Mouse (Mus musculus) CH12.LX (cell line): ENCODE results near the gene Trp53rka. TPM values are rescaled to one million over a fixed set of nuclear protein-coding genes. Genes with fewer than 3 reads are reported as not detected.
A peak's percentile ranks its signal among the peaks of the same experiment; 100 is the strongest.

ENCODE experiments used
- DNase-seq: peaks from one replicate; pipeline ENCODE4 v3.0.0-alpha.2; 2013; ENCODE audit errors: extremely low read depth
- H3K27ac ChIP-seq: 2 replicates; pipeline ENCODE4 v1.5.1; 2012; ENCODE audit warnings: low read depth, mild to moderate bottlenecking, control low read depth, moderate library complexity; ENCODE audit not compliant: insufficient read depth
- H3K27me3 ChIP-seq: replicated peaks from 2 replicates; pipeline ENCODE3; 2012; ENCODE audit warnings: inconsistent platforms
- H3K36me3 ChIP-seq, 2 experiments: replicated peaks in 1 of 2; 2 replicates each; pipeline versions ENCODE3 to v1.6.1; 2012; ENCODE audit warnings: inconsistent platforms in 1 of 2, low read length in 1 of 2, mild to moderate bottlenecking in 1 of 2, mixed read lengths in 1 of 2, moderate library complexity in 1 of 2; ENCODE audit not compliant: control insufficient read depth in 1 of 2, insufficient read depth in 1 of 2
- H3K4me1 ChIP-seq, 2 experiments: 2 replicates each; pipeline ENCODE4 v1.6.1; 2012; ENCODE audit warnings: inconsistent platforms in 1 of 2, moderate library complexity in 1 of 2; ENCODE audit not compliant: insufficient read depth in 2 of 2, control insufficient read depth in 1 of 2
- H3K4me2 ChIP-seq: 2 replicates; pipeline ENCODE4 v1.6.1; 2012; ENCODE audit warnings: low read depth, mild to moderate bottlenecking, control low read depth; ENCODE audit not compliant: poor library complexity, insufficient read depth, severe bottlenecking
- H3K4me3 ChIP-seq, 3 experiments: fragments of 150-350 bp in 1 of 3; sonication (generic) in 1 of 3; replicated peaks in 1 of 3; 2 replicates each; pipeline versions ENCODE3 to v1.5.1; 2011 to 2012; ENCODE audit warnings: low read depth in 2 of 3, low read length in 2 of 3, mild to moderate bottlenecking in 2 of 3, moderate library complexity in 2 of 3, control low read depth in 1 of 3, improper control_type of control experiment in 1 of 3, inconsistent platforms in 1 of 3, mixed read lengths in 1 of 3; ENCODE audit not compliant: poor library complexity in 1 of 3
- H3K79me2 ChIP-seq: replicated peaks from 2 replicates; pipeline ENCODE4 v1.6.1; 2012; ENCODE audit warnings: mild to moderate bottlenecking, moderate library complexity; ENCODE audit not compliant: control insufficient read depth, poor library complexity, insufficient read depth, severe bottlenecking; ENCODE audit errors: extremely low read depth
- H3K9ac ChIP-seq: 2 replicates; pipeline ENCODE4 v1.6.1; 2012; ENCODE audit warnings: low read depth, mild to moderate bottlenecking, control low read depth, moderate library complexity; ENCODE audit not compliant: insufficient read depth
- H3K9me3 ChIP-seq: replicated peaks from 2 replicates; pipeline ENCODE3; 2012; ENCODE audit warnings: low read length, inconsistent platforms, mixed read lengths
- CHD2 ChIP-seq: IDR thresholded peaks from 2 replicates; pipeline ENCODE4 v1.6.1; 2011; ENCODE audit warnings: low read length, improper control_type of control experiment
- CTCF ChIP-seq, 2 experiments: IDR thresholded peaks in 1 of 2; conservative IDR thresholded peaks in 1 of 2; 2 replicates each; pipeline ENCODE4 v1.5.1; 2011 to 2012; ENCODE audit warnings: low read depth in 2 of 2, low read length in 2 of 2, improper control_type of control experiment in 1 of 2, inconsistent platforms in 1 of 2, mild to moderate bottlenecking in 1 of 2, moderate library complexity in 1 of 2
- E2F4 ChIP-seq: IDR thresholded peaks from 2 replicates; pipeline ENCODE4 v1.6.1; 2011; ENCODE audit warnings: low read depth, low read length, improper control_type of control experiment; ENCODE audit not compliant: insufficient replicate concordance
- ELF1 ChIP-seq: IDR thresholded peaks from 2 replicates; pipeline ENCODE4 v1.6.1; 2014; ENCODE audit warnings: low read depth, mild to moderate bottlenecking, inconsistent platforms, low read length, improper control_type of control experiment
- EP300 ChIP-seq: IDR thresholded peaks from 2 replicates; pipeline ENCODE4 v1.6.1; 2011; ENCODE audit warnings: low read length, improper control_type of control experiment
- ETS1 ChIP-seq: conservative IDR thresholded peaks from 2 replicates; pipeline ENCODE4 v1.6.1; 2012; ENCODE audit warnings: low read depth, mild to moderate bottlenecking, inconsistent platforms, low read length, improper control_type of control experiment, moderate library complexity
- IRF4 ChIP-seq: IDR thresholded peaks from 2 replicates; pipeline ENCODE4 v1.6.1; 2014; ENCODE audit warnings: low read depth, mild to moderate bottlenecking, inconsistent platforms, low read length, improper control_type of control experiment
- KAT2A ChIP-seq: IDR thresholded peaks from 2 replicates; pipeline ENCODE4 v1.6.1; 2012; ENCODE audit warnings: low read length, improper control_type of control experiment, inconsistent platforms; ENCODE audit not compliant: insufficient replicate concordance
- MAFK ChIP-seq: IDR thresholded peaks from 2 replicates; pipeline ENCODE4 v1.6.1; 2011; ENCODE audit warnings: low read length, improper control_type of control experiment; ENCODE audit not compliant: insufficient replicate concordance
- MAX ChIP-seq: IDR thresholded peaks from 2 replicates; pipeline ENCODE4 v1.6.1; 2011; ENCODE audit warnings: low read length, improper control_type of control experiment
- MAZ ChIP-seq: IDR thresholded peaks from 2 replicates; pipeline ENCODE4 v1.6.1; 2012; ENCODE audit warnings: low read depth, mild to moderate bottlenecking, inconsistent platforms, low read length, improper control_type of control experiment, moderate library complexity
- MXI1 ChIP-seq: IDR thresholded peaks from 2 replicates; pipeline ENCODE4 v1.6.1; 2011; ENCODE audit warnings: mild to moderate bottlenecking, low read depth, low read length, improper control_type of control experiment
- MYC ChIP-seq: IDR thresholded peaks from 2 replicates; pipeline ENCODE4 v1.6.1; 2011; ENCODE audit warnings: low read depth, mild to moderate bottlenecking, improper control_type of control experiment, low read length
- NELFE ChIP-seq: IDR thresholded peaks from 2 replicates; pipeline ENCODE4 v1.6.1; 2011; ENCODE audit warnings: low read depth, low read length, improper control_type of control experiment
- NRF1 ChIP-seq: IDR thresholded peaks from 2 replicates; pipeline ENCODE4 v1.6.1; 2014; ENCODE audit warnings: low read depth, mild to moderate bottlenecking, inconsistent platforms, low read length, improper control_type of control experiment, moderate library complexity
- PAX5 ChIP-seq: IDR thresholded peaks from 2 replicates; pipeline ENCODE4 v1.6.1; 2012; ENCODE audit warnings: low read length, inconsistent platforms, mixed read lengths
- POLR2A ChIP-seq: IDR thresholded peaks from 2 replicates; pipeline ENCODE4 v1.6.1; 2011; ENCODE audit warnings: low read depth, mild to moderate bottlenecking, improper control_type of control experiment, low read length
- POLR2AphosphoS2 ChIP-seq: IDR thresholded peaks from 2 replicates; pipeline ENCODE4 v1.6.1; 2011; ENCODE audit warnings: low read depth, low read length, improper control_type of control experiment
- RAD21 ChIP-seq: IDR thresholded peaks from 2 replicates; pipeline ENCODE4 v1.6.1; 2011; ENCODE audit warnings: low read depth, mild to moderate bottlenecking, low read length, improper control_type of control experiment, moderate library complexity
- RCOR1 ChIP-seq: conservative IDR thresholded peaks from 2 replicates; pipeline ENCODE4 v1.6.1; 2012; ENCODE audit warnings: low read depth, mild to moderate bottlenecking, inconsistent platforms, low read length, improper control_type of control experiment
- SIN3A ChIP-seq: IDR thresholded peaks from 2 replicates; pipeline ENCODE4 v1.6.1; 2012; ENCODE audit warnings: low read length, improper control_type of control experiment, inconsistent platforms
- SMC3 ChIP-seq: IDR thresholded peaks from 2 replicates; pipeline ENCODE4 v1.6.1; 2011; ENCODE audit warnings: low read depth, low read length, improper control_type of control experiment
- TCF12 ChIP-seq: IDR thresholded peaks from 2 replicates; pipeline ENCODE4 v1.6.1; 2014; ENCODE audit warnings: low read depth, mild to moderate bottlenecking, inconsistent platforms, low read length, improper control_type of control experiment
- UBTF ChIP-seq: IDR thresholded peaks from 2 replicates; pipeline ENCODE4 v1.6.1; 2012; ENCODE audit warnings: low read depth, mild to moderate bottlenecking, inconsistent platforms, low read length, improper control_type of control experiment, moderate library complexity
- USF2 ChIP-seq: conservative IDR thresholded peaks from 2 replicates; pipeline ENCODE4 v1.6.1; 2011; ENCODE audit warnings: low read depth, low read length, improper control_type of control experiment
- ZKSCAN1 ChIP-seq: IDR thresholded peaks from 2 replicates; pipeline ENCODE4 v1.6.1; 2012; ENCODE audit warnings: low read depth, inconsistent platforms, low read length, improper control_type of control experiment, borderline replicate concordance
- ZMIZ1 ChIP-seq: IDR thresholded peaks from 2 replicates; pipeline ENCODE4 v1.6.1; 2012; ENCODE audit warnings: low read depth, mild to moderate bottlenecking, inconsistent platforms, low read length, improper control_type of control experiment
- dilution Hi-C: fragments of 300-500 bp; cut with MboI; formaldehyde crosslinking; loops from 2 replicates; pipeline ENCODE4 v1.14.3; 2020; ENCODE audit warnings: low sequenced_read_pairs; ENCODE audit not compliant: extremely low pct_unique_long_range_greater_than_20kb, extremely low pct_ligation_motif_present
- in situ Hi-C: fragments of 300-500 bp; cut with MboI; formaldehyde crosslinking; loops from 3 replicates; pipeline ENCODE4 v1.14.3; 2019; ENCODE audit warnings: low sequenced_read_pairs, low pct_ligation_motif_present, low pct_unique_long_range_greater_than_20kb, mixed read lengths
- polyA plus RNA-seq: library from polyadenylated mRNA; unstranded; fragments of >175 nt; gene quantifications from 2 replicates; pipeline ENCODE4 v1.2.1, GENCODE M21; 2012; ENCODE audit warnings: low read depth; ENCODE audit not compliant: insufficient read length
- total RNA-seq, 2 experiments: library from RNA; depleted of rRNA; stranded (reverse); fragments of 300-350 nt in 1 of 2; fragments of >200 nt in 1 of 2; gene quantifications; 2 replicates each; pipeline ENCODE4 v1.2.3; 2012 to 2014

Gene Trp53rka
- total and polyA plus RNA-seq, 3 experiments: 13.0 to 17.5 (median 16.0) TPM

DNA sequence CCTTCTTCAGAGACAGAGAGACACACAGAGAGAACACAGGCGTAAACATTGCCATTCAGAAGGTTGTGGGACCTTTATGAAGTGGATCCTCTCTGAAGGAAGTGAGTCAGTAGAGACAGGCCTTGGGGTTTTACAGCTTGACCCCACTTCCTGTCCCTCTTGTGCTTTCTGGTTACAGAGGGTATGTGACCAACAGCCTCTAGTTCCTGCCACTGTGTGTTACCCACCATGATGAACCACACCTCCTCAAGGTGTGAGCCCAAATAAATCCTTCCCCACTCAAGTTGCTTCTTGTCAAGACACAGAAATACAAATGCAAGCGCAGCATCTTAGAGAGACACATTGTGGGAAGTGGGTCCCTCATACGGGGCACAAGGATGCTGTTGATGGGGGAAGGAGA lies 47.9 kb upstream of the Trp53rka start:
- H3K4me1 ChIP-seq: peaks cover 3 to 10% of the 10 kb centered on the region in 2 experiments
- H3K9me3 ChIP-seq: no peaks in the 10 kb centered on the region
- in situ Hi-C loops: loop anchor here (25.0 kb wide), 3 partner anchors 171 to 546 kb away; no protein-coding TSS in a partner anchor
- H3K27me3 ChIP-seq: peaks cover 71% of the 10 kb centered on the region
- H3K4me3 ChIP-seq: no peak overlapping the region
- dilution Hi-C loops: no loop called here
- no peak overlapping the region for H3K4me2 ChIP-seq
- H3K9ac ChIP-seq: no peak overlapping the region
- no peaks in the 10 kb centered on the region for H3K36me3 ChIP-seq
- TF ChIP-seq MYC: no peak
- no peak for TF ChIP-seq IRF4
- TF ChIP-seq UBTF: no peak
- no peak for TF ChIP-seq PAX5
- no peak for TF ChIP-seq MAZ
- TF ChIP-seq NRF1: no peak
- TF ChIP-seq ETS1: no peak
- no peak for TF ChIP-seq CHD2
- no peak for TF ChIP-seq MAFK
- no peak for TF ChIP-seq RCOR1
- no peak for TF ChIP-seq TCF12
- no peak for TF ChIP-seq POLR2A
- no peak for TF ChIP-seq ZMIZ1
- no peak for TF ChIP-seq EP300
- TF ChIP-seq, all 38 proteins: peak for 0
- H3K27ac ChIP-seq: no peak overlapping the region
- H3K79me2 ChIP-seq: no peaks in the 10 kb centered on the region
- DNase-seq: no peak

DNA sequence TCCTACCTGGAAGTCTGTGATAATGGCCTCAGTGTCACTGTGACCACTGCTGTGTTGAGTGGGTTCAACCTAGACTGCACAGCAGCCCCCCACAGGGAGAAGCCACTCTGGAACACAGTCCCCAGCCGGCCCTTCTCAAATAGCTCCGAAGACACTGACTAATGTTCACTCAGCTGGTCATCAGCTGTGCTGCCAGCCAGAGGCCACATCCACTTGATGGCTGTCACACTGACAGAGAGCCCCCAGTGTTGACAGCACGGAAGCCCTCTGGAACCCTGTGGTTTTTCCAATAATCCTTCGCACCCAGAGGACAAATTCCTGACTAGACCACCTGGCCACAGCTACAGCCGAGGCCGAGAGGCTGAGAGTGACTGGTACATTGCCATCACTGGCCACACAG lies 40.7 kb upstream of the Trp53rka start:
- H3K36me3 ChIP-seq: no peaks in the 10 kb centered on the region
- dilution Hi-C loops (no loop called here), in situ Hi-C loops (loop anchor here (25.0 kb wide), 3 partner anchors 179 to 554 kb away; no protein-coding TSS in a partner anchor)
- no peak for TF ChIP-seq SIN3A
- TF ChIP-seq KAT2A: no peak
- peaks cover 84% of the 10 kb centered on the region for H3K27me3 ChIP-seq
- no peak overlapping the region for H3K4me2 ChIP-seq
- H3K79me2 ChIP-seq: no peaks in the 10 kb centered on the region
- no peaks in the 10 kb centered on the region for H3K9me3 ChIP-seq
- H3K9ac ChIP-seq: no peak overlapping the region
- no peaks in the 10 kb centered on the region for H3K4me1 ChIP-seq
- H3K4me3 ChIP-seq: no peak overlapping the region
- no peak for DNase-seq
- no peak overlapping the region for H3K27ac ChIP-seq

DNA sequence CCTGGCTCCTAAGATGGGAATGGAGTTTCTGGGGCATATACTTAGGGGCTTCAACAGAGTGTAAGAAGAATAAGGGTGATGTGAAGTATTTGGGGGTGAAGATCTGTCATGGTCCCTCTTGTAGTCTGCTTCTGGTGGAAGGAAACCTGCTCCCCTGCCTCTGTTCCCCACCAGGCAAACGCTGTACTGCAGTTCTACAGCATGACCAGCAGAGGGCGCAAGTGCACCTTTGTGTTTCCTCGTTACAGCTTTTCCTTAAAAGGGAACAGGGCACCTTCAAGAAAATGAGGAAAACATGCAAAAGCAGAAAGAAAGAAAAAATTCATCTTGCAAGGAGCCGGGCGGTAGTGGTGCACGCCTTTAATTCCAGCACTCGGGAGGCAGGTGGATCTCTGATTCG lies 36.0 kb upstream of the Trp53rka start:
- H3K4me3 ChIP-seq: no peak overlapping the region
- H3K4me1 ChIP-seq: peaks cover 0 to 4% of the 10 kb centered on the region in 2 experiments; a peak in 2 of 4 replicates
- peaks cover 83% of the 10 kb centered on the region for H3K27me3 ChIP-seq
- no peaks in the 10 kb centered on the region for H3K36me3 ChIP-seq
- H3K9me3 ChIP-seq: no peaks in the 10 kb centered on the region
- no peak overlapping the region for H3K9ac ChIP-seq
- no peak overlapping the region for H3K27ac ChIP-seq
- H3K79me2 ChIP-seq: no peaks in the 10 kb centered on the region
- DNase-seq: peak; percentile 32
- dilution Hi-C loops: no loop called here
- H3K4me2 ChIP-seq: no peak overlapping the region
- in situ Hi-C loops: loop anchor here (10.0 to 25.0 kb wide), 4 partner anchors 183 to 558 kb away; no protein-coding TSS in a partner anchor
- TF ChIP-seq ELF1 (no peak), POLR2AphosphoS2 (no peak), PAX5 (no peak), USF2 (no peak), NRF1 (no peak), MAFK (no peak), MAX (no peak), RCOR1 (no peak), TCF12 (no peak), UBTF (no peak), CTCF (conservative IDR thresholded peaks at IDR 0.05 in 1 of 2, IDR thresholded peaks at IDR 0.05 in 1 of 2; ENCODE audit: low read depth in 2 of 2, low read length in 2 of 2) (peak; percentile 88 to 97), ZKSCAN1 (no peak), E2F4 (no peak), NELFE (no peak; the same call in 1 of the 2 replicates), MXI1 (no peak), MAZ (no peak), RAD21 (peak; percentile 86), SMC3 (peak; percentile 86), EP300 (no peak)
